Comparison of ENCODE assay signal across 8 mouse cellular contexts in genomic region chr12:10438054-10439001, GRCm38 (mm10). TPM values are rescaled to one million over a fixed set of nuclear protein-coding genes. Genes with fewer than 3 reads are reported as not detected.
DNase-seq lines count a peak whose midpoint lies in the region; ATAC-seq and TF ChIP-seq lines count a peak whose summit lies in the region.

No protein-coding gene starts in this region.

- TF ChIP-seq POLR2A in liver, adult 2 months (IDR thresholded peaks at IDR 0.05; ENCODE audit: extremely low read depth, insufficient read depth, low read length), result no peak
- TF ChIP-seq POLR2A in testis, adult 2 months (IDR thresholded peaks at IDR 0.05; ENCODE audit: control insufficient read depth, low read depth, low read length), result no peak

- no peaks in the 10 kb centered on the region for H3K9me3 ChIP-seq in kidney, postnatal 0 days (replicated peaks; ENCODE audit: low read length)
- H3K9me3 ChIP-seq in neural tube, embryonic 14.5 days (ENCODE audit: control insufficient read depth, low read length), result no peaks in the 10 kb centered on the region

- peak; percentile 89 for DNase-seq in 3T3-L1 (ENCODE audit: low read depth, low spot score)
- DNase-seq in adrenal gland, adult 8-10 months, result peak; percentile 47
- peak; percentile 76 for DNase-seq in embryo, embryonic 9.5 days (ENCODE audit: extremely low spot score)
- peak; percentile 78 for DNase-seq in heart, adult 8-10 months (ENCODE audit: low spot score)
- DNase-seq in kidney, postnatal 0 days (ENCODE audit: low spot score), result peak; percentile 89
- DNase-seq in liver, adult 2 months (ENCODE audit: extremely low read depth, low read depth, low spot score), result peak; percentile 37

- H3K4me1 ChIP-seq in kidney, postnatal 0 days (replicated peaks; ENCODE audit: insufficient read depth, low read length), result peaks cover 5% of the 10 kb centered on the region; the same call in 1 of the 2 replicates
- no peaks in the 10 kb centered on the region for H3K4me1 ChIP-seq in liver, adult 2 months (ENCODE audit: control insufficient read depth, insufficient read depth, low read length)
- no peaks in the 10 kb centered on the region for H3K4me1 ChIP-seq in neural tube, embryonic 14.5 days (ENCODE audit: control insufficient read depth, insufficient read depth, low read length)
- no peaks in the 10 kb centered on the region; the same call in none of the 2 replicates for H3K4me1 ChIP-seq in testis, adult 2 months (ENCODE audit: control insufficient read depth, insufficient read depth, low read length)

- no peaks in the 10 kb centered on the region for H3K79me2 ChIP-seq in liver, adult 2 months (ENCODE audit: control insufficient read depth, insufficient read depth, low read length)

- WGBS in kidney, postnatal 0 days, result 23% methylated on average over 15 of the region's 15 CpGs
- WGBS in liver, adult 2 months, result 36% methylated on average over 15 of the region's 15 CpGs
- WGBS in neural tube, embryonic 14.5 days, result 32% methylated on average over 15 of the region's 15 CpGs

- H3K4me2 ChIP-seq in kidney, postnatal 0 days (ENCODE audit: low read length), result no peak overlapping the region
- H3K4me2 ChIP-seq in neural tube, embryonic 14.5 days (ENCODE audit: low read depth, low read length), result no peak overlapping the region

- peak; percentile 49; the same call in 1 of the 2 replicates for ATAC-seq in kidney, postnatal 0 days (replicated peaks; ENCODE audit: low FRiP score, low read depth)
- ATAC-seq in neural tube, embryonic 14.5 days (ENCODE audit: low read depth), result peak; percentile 68

- H3K9ac ChIP-seq in kidney, postnatal 0 days (ENCODE audit: low read depth, low read length), result no peak overlapping the region
- no peak overlapping the region for H3K9ac ChIP-seq in liver, adult 2 months (ENCODE audit: low read depth, low read length)
- no peak overlapping the region for H3K9ac ChIP-seq in neural tube, embryonic 14.5 days (replicated peaks; ENCODE audit: low read depth, low read length)

- H3K36me3 ChIP-seq in kidney, postnatal 0 days (ENCODE audit: insufficient read depth, low read length), result no peaks in the 10 kb centered on the region
- H3K36me3 ChIP-seq in liver, adult 2 months (ENCODE audit: control insufficient read depth, insufficient read depth, low read length), result no peaks in the 10 kb centered on the region
- H3K36me3 ChIP-seq in neural tube, embryonic 14.5 days (ENCODE audit: control insufficient read depth, insufficient read depth, low read length), result no peaks in the 10 kb centered on the region
- no peaks in the 10 kb centered on the region for H3K36me3 ChIP-seq in testis, adult 2 months (ENCODE audit: control insufficient read depth, insufficient read depth, low read length)

- H3K4me3 ChIP-seq in kidney, postnatal 0 days (replicated peaks; ENCODE audit: low read depth, low read length), result no peak overlapping the region
- H3K4me3 ChIP-seq in liver, adult 2 months (ENCODE audit: insufficient read depth, low read depth, low read length), result no peak overlapping the region
- no peak overlapping the region for H3K4me3 ChIP-seq in neural tube, embryonic 14.5 days (ENCODE audit: low read depth, low read length)
- H3K4me3 ChIP-seq in testis, adult 2 months (ENCODE audit: control insufficient read depth, low read depth, low read length), result no peak overlapping the region

- peak; percentile 93 for TF ChIP-seq CTCF in kidney, postnatal 0 days (IDR thresholded peaks at IDR 0.05; ENCODE audit: low read depth)
- peak; percentile 96 for TF ChIP-seq CTCF in liver, adult 2 months (IDR thresholded peaks at IDR 0.05; ENCODE audit: low read depth, low read length)
- peak; percentile 85; the same call in 1 of the 2 replicates for TF ChIP-seq CTCF in testis, adult 2 months (IDR thresholded peaks at IDR 0.05; ENCODE audit: control insufficient read depth, insufficient read depth, insufficient replicate concordance, low read depth, low read length)

- H3K27ac ChIP-seq in kidney, postnatal 0 days, result no peak overlapping the region
- no peak overlapping the region for H3K27ac ChIP-seq in liver, adult 2 months (replicated peaks; ENCODE audit: insufficient read depth, low read depth, low read length)
- no peak overlapping the region for H3K27ac ChIP-seq in neural tube, embryonic 14.5 days (ENCODE audit: low read depth, low read length)
- H3K27ac ChIP-seq in testis, adult 2 months (ENCODE audit: control insufficient read depth, insufficient read depth, low read depth, low read length), result no peak overlapping the region

- H3K27me3 ChIP-seq in kidney, postnatal 0 days (ENCODE audit: insufficient read depth, low read length), result no peaks in the 10 kb centered on the region
- no peaks in the 10 kb centered on the region for H3K27me3 ChIP-seq in liver, adult 2 months (ENCODE audit: control insufficient read depth, insufficient read depth, low read length)
- H3K27me3 ChIP-seq in neural tube, embryonic 14.5 days (ENCODE audit: control insufficient read depth, insufficient read depth, low read length), result no peaks in the 10 kb centered on the region
- H3K27me3 ChIP-seq in testis, adult 2 months (ENCODE audit: control insufficient read depth, insufficient read depth, low read length), result no peaks in the 10 kb centered on the region

RNA-seq across cellular contexts. Expression of gene Rdh14, which starts 47.8 kb away (rescaled TPM):
- 10 to 100 TPM; 31.7 to 40.4 (median 33.8) TPM for total RNA-seq in adrenal gland, adult 8-10 months (2022)
- 10 to 100 TPM; 56.1 to 63.7 (median 61.1) TPM for total RNA-seq in heart, adult 8-10 months (2022)
- polyA plus RNA-seq in kidney, postnatal 0 days (2015; fragmentation: Nextera tagmentation; extraction: Ambion mirVana), result 54.6 and 61.6 TPM in 2 replicates
- total RNA-seq in liver, adult 2 months (2014; rRNA removed), result 24.6 and 28.1 TPM in 2 replicates
- polyA plus RNA-seq in liver, adult 2 months (2012; rRNA removed), result 13.3 and 15.4 TPM in 2 replicates
- 45.6 and 49.2 TPM in 2 replicates for polyA plus RNA-seq in neural tube, embryonic 14.5 days (2014; fragmentation: Nextera tagmentation; extraction: Ambion mirVana)
- 10.2 and 12.0 TPM in 2 replicates for polyA plus RNA-seq in testis, adult 2 months (2012; rRNA removed)

Comparison
In these comparisons a context has a peak if more than half of its experiments do, and no peak if none do; other contexts are left out.
1. DNase-seq: peak in every context shown above with its lines; median percentile 89 in 3T3-L1; 89 in kidney, postnatal 0 days; 78 in heart, adult 8-10 months; 76 in embryo, embryonic 9.5 days; 47 in adrenal gland, adult 8-10 months; 37 in liver, adult 2 months.